Mouse (Mus musculus) gastrocnemius, postnatal 36 days (tissue): ENCODE measurements around the gene Amy1. TPM values are rescaled to one million over a fixed set of nuclear protein-coding genes. Genes with fewer than 3 reads are reported as not detected.
"Not testable (repeated sequence)": the region's sequence is repeated elsewhere in the genome, so short reads cannot be mapped to it uniquely, and the experiment has no call there.

Experiments used
- DNase-seq, 2 experiments: peaks; one replicate each; pipeline ENCODE4 v3.0.0; 2022
- intact Hi-C: fragments of 180-260 bp; cut with DNase I; formaldehyde crosslinking; loops from one replicate; pipeline ENCODE4 v1.15.1; 2025
- long read RNA-seq, 2 experiments: library from polyadenylated mRNA; stranded (forward); transcript quantifications; one replicate each; pipeline ENCODE4 v2.0.0; 2021
- total RNA-seq, 2 experiments: library from RNA; stranded (reverse); gene quantifications; 2 replicates each; pipeline ENCODE4 v1.2.3; 2021

The Amy1 gene
- 1 to 10 TPM; 5.3 to 6.9 TPM for total RNA-seq
- long read RNA-seq, experiment 1, partial matches to known transcripts = 1 of 7 reads
- long read RNA-seq, experiment 1, other reads (novel, unspliced or antisense) = 0 of 7 reads
- long read RNA-seq, experiment 2, partial matches to known transcripts = 3 of 6 reads
- long read RNA-seq, experiment 2, other reads (novel, unspliced or antisense) = 0 of 6 reads

- DNase-seq = no peak
- intact Hi-C loops = no loop called here
These were observed at the start of gene Amy1 for GRCm38 (mm10) chr3:113606599-113606998. Amy1 (minus strand) TSS chr3:113606699.

GRCm38 (mm10) chr3:113654335-113654734 is 47.8 kb upstream of the Amy1 start:
- intact Hi-C loops = no loop called here
- DNase-seq = no peak

- intact Hi-C loops, DNase-seq: not testable (repeated sequence)
These were observed 44.9 kb upstream of the Amy1 start for GRCm38 (mm10) chr3:113651386-113651785.

- DNase-seq = no peak
- intact Hi-C loops = no loop called here
These were observed 33.0 kb upstream of the Amy1 start for GRCm38 (mm10) chr3:113639545-113639944.

GRCm38 (mm10) chr3:113634220-113634619 is 27.7 kb upstream of the Amy1 start:
- DNase-seq = no peak
- intact Hi-C loops = no loop called here

- DNase-seq = no peak
- intact Hi-C loops = no loop called here
These were observed 25.1 kb upstream of the Amy1 start for GRCm38 (mm10) chr3:113631611-113632010.

- intact Hi-C loops = no loop called here
- no peak for DNase-seq
These were observed 24.1 kb upstream of the Amy1 start for GRCm38 (mm10) chr3:113630564-113630963.

GRCm38 (mm10) chr3:113629606-113630359 is 23.3 kb upstream of the Amy1 start, which contains the start of gene Rnpc3:
Rnpc3 (minus strand) TSS chr3:113630149.
- peak; percentile 94 to 97 for DNase-seq
- intact Hi-C loops = no loop called here

GRCm38 (mm10) chr3:113590844-113591243 is 15.7 kb downstream of the Amy1 start:
- no peak for DNase-seq
- intact Hi-C loops = no loop called here

GRCm38 (mm10) chr3:113574578-113574977 is 31.9 kb downstream of the Amy1 start:
- no peak for DNase-seq
- intact Hi-C loops = no loop called here

GRCm38 (mm10) chr3:113574138-113574537 is 32.4 kb downstream of the Amy1 start:
- intact Hi-C loops = no loop called here
- no peak for DNase-seq

- intact Hi-C loops = no loop called here
- DNase-seq = no peak
These were observed 34.3 kb downstream of the Amy1 start for GRCm38 (mm10) chr3:113572158-113572557.

- DNase-seq = no peak
- intact Hi-C loops = no loop called here
These were observed 66.8 kb downstream of the Amy1 start for GRCm38 (mm10) chr3:113539692-113540091.

GRCm38 (mm10) chr3:113532328-113532727 is 74.2 kb downstream of the Amy1 start, which contains the start of gene Amy2a1:
Amy2a1 (minus strand) TSS chr3:113532428.
- DNase-seq, intact Hi-C loops: not testable (repeated sequence)

Other genes starting within 250 kb of the Amy1 start
- not detected for gene Amy2a1, start 74.3 kb downstream of the Amy1 start, total RNA-seq
- 1 to 10 TPM; 6.0 to 7.0 TPM for gene Rnpc3, start 23.4 kb upstream of the Amy1 start, total RNA-seq